Mouse (Mus musculus) CD4-positive, CD25-positive, alpha-beta regulatory T cell, adult 2 months (primary cell): ENCODE data around the gene Gm10295.

Experiments
- DNase-seq: peaks from one replicate; pipeline ENCODE4 v3.0.0-alpha.2; 2012; ENCODE audit warnings: low read depth, low spot score

The Gm10295 gene

GRCm38 (mm10) chr7:71351364-71351763, at the start of gene Gm10295:
Gm10295 (minus strand) TSS chr7:71351485.
- DNase-seq: no peak

DNA sequence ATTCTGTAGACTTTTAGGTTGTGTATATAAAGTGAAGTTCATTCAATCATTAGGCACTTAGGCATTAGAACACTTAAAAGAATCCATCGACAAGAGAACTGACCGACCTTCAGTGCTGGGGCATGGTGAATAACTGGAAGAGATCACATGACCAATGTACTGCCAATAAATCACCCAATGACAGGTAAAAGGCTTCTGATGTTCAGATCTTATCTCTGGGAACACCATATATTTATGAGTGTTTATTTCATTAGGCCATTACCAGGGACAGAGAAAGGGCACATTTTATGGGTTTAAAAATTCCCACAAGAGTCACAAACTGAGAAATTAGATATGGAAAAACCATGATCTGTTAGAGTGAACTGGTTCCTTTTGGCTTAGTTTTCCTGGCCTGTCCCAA, 49.7 kb upstream of the Gm10295 start:
- no peak for DNase-seq

DNA sequence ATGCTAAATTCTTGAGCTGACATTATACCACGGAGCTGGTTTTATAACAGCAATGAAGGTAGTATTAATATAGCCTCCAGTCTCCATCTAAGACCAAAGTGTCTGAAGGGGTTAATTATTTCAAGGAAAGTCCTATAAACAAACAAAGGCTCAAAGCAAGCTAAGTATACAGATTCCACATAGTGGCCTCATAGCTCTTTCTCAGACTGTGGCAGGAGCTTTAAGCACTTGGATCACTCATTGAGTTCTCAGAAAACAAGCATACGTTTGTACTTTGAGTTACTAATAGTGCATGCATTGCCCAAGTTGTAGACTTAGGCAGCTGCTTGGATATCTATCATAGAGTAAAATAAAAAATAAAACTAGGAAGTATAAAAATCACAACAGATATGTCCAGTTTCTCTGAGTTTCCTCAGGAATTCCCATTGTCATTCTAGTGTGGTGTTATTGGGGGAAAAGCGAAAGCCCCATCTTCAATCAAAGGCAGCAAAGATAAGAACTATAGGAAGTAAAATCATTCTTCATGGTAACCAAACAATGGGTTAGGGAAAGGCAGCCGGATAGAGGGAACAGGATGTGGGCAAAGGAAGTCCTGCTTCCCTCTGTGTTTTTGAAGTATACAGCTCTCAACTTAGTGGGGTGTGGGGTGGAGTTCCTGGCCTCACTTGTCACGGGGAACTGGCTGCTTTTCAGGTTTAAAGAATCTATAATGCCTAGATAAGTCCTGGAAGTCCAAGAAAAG, 48.8 kb upstream of the Gm10295 start:
- no peak for DNase-seq

GRCm38 (mm10) chr7:71398959-71399756, 47.9 kb upstream of the Gm10295 start:
- no peak for DNase-seq

DNA sequence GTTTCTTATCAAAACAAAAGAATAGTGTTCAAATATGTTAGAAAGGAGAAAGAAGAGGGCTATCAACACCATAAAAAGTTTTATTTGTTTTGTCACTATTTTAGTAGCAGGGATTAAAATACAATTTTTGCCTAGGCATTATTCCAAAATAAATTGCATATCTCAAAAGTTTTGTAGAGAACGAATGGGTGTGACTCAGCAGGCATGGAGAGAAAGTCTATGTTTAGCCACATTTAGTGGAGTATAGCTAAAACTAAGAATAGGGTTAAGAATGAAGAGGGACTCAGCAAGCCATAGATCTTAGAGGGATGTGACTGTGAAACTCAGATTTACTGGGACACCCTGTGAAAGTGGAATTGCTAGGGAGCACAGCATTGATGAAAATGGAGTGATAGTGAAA, 47.1 kb upstream of the Gm10295 start:
- DNase-seq: no peak

DNA sequence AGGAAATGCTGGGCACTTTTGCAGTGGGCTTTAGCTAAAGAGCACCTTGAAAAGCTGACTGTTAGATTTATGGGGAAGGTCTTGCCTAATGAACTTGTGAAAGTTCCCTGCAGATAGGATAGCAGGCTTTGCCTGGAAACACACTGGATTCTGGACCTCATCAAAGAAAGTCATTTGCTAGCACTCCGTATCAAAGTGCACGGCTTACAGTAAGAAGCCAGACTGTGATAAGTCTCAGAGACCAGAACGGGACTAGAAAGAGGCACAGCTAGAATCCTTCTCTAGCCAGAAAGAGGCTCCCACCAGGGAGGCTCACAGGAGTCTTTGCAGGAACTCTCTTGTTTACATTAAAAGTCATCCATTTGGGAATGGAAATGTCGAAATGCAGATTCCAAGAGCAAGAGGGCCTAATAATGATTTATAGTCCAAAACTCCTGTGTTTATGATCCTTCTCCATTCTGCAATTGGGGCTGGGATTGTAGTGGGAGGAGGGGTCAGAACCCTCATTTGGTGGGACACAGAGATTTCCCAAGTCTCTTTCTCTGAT, 41.6 kb upstream of the Gm10295 start:
- DNase-seq: no peak

DNA sequence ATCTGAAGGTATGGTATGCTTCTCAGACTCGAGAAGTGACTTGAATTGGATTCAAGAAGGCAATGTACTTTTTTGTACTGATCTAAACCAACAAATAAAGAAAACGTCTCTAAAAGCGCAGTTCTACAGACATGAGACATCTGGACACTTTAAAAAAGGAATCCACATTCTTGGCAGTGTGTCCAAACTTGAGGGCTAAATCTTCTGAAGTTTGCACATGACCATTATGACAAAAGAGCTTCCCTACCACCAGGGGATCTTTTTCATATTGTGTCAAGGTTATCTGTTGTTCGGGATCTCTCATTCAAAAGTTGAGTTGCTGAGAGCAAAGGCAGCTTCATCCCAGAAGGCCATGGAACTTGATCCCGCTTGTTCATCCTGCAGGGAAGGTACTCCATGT, 40.0 kb upstream of the Gm10295 start:
- no peak for DNase-seq

DNA sequence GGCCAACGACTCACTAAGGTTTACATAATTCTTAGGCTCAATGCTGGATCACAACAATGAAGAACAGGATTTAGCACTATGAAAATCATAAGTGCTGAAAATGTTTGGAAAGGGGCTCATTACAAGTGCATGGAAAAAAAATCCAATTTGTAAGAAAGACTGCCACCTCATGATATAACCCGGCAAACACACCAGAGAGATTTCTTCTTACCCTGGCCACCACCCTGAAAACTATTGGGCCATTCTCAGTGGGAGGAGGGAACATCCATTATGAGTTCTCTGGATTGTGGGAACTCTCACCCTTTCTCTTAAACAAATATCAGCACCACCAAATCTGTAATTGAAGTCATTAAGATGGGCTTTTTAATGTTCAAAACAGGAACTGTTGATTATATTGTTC, 39.0 kb upstream of the Gm10295 start:
- DNase-seq: no peak

DNA sequence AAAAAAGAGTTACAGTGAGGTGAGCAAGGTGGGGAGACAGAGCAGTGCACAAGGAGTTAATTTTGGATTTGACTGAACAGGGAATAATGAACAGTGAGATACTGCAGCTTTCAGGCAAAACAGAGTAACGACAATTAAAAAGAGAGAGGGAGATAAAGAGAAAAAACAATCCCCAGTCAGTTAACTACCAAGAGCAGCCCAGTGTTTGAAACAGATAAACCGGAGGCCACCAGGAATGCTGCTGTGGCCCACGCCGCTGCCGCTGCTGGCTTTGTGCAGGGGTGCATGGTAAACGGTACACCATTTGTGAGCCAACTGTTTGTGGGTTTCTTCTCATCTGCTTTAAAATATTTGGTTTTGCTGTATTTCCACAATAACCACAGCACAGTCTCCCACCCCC, 34.8 kb upstream of the Gm10295 start:
- DNase-seq: no peak

GRCm38 (mm10) chr7:71384921-71385320, 33.6 kb upstream of the Gm10295 start:
- no peak for DNase-seq

- no peak for DNase-seq
These were observed 32.3 kb upstream of the Gm10295 start for GRCm38 (mm10) chr7:71383341-71384130.

DNA sequence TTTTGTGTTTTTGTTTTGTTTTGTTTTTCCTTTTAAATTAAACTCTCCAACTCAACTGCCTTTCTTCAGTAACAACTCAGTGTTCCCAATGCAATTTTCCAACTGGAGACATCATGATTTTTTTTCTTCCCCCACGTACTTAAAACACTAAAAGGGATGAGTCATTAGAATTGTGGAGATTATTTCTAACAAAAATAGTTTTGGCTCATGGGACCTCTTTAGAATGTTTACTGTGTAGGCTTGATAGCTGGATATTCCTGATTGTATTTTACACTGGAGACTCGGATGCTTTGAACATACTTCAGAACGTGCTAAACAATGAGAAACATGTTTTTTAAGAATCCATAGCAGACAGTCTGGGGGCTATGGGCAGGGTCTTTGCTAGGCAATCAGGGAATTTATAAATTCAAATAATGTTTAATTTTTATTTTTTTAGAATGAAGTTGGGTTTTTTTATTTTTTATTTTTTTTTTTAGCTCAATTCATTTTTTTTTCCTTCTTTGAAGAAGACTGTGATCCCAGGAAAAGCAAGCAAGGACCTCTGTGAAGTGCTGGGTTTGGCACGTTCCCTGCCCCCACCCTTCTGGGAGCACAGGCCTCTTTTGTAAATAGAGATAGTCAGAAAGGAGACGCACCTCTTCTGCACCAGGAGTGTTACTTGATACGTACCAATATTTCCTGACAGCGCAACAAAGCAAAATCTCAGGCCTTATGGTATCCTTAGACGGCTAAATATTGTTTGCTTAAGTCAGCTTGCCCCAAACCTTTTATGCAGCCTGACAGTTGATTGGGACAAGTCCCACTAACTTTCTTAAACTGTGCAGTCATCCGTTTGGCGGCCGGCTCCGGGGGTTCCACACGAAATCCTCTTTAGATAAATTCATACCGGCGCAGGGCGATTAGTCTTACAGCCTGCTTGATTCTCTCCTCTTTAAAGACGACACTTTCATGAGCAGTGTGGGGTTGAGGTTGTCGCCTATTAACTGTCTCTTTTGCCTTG, 28.8 kb upstream of the Gm10295 start:
- DNase-seq: no peak

- DNase-seq: peak; percentile 10
These were observed 27.8 kb upstream of the Gm10295 start for GRCm38 (mm10) chr7:71378812-71379760.

DNA sequence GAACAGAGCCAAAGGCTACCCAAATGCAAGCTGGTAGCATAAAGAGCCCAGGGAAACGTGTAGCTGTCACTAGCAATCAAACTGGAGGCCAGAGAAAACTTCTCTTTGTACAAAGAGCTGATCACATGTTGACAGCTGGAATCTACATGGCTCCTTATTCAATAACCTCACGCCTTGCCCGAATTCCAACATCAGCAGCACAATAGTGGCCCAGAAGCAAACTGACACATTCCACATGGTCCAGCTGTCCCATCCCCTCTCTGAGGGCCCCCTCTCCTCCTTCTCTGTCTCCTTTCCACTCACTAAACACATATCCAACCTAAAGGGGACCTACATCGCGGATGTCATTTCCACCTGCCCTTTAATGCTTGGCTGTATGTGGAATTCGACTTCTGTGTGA, 26.7 kb upstream of the Gm10295 start:
- no peak for DNase-seq

DNA sequence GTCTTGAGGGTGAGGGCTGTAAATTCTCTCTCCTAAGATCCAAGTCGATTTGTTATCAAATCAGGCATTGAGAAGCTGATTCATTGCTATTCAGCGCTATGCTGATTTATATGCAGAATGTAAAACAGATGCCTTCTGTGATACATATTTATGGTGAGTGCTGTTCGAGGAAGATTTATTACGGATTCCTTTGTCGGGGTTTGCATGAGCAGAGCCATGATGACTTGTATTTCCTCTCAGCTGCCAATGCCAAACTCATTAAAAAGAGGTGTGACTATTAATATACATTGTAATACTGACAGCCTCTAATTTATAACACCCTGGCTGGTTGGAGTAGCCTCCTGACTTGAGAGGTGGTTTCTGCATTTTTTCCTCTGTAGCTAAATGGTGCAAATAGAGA, 22.8 kb upstream of the Gm10295 start:
- no peak for DNase-seq

GRCm38 (mm10) chr7:71371916-71372315, 20.6 kb upstream of the Gm10295 start:
- no peak for DNase-seq

- no peak for DNase-seq
These were observed 19.5 kb upstream of the Gm10295 start for GRCm38 (mm10) chr7:71370746-71371145.

GRCm38 (mm10) chr7:71370128-71370527, 18.8 kb upstream of the Gm10295 start:
- no peak for DNase-seq

DNA sequence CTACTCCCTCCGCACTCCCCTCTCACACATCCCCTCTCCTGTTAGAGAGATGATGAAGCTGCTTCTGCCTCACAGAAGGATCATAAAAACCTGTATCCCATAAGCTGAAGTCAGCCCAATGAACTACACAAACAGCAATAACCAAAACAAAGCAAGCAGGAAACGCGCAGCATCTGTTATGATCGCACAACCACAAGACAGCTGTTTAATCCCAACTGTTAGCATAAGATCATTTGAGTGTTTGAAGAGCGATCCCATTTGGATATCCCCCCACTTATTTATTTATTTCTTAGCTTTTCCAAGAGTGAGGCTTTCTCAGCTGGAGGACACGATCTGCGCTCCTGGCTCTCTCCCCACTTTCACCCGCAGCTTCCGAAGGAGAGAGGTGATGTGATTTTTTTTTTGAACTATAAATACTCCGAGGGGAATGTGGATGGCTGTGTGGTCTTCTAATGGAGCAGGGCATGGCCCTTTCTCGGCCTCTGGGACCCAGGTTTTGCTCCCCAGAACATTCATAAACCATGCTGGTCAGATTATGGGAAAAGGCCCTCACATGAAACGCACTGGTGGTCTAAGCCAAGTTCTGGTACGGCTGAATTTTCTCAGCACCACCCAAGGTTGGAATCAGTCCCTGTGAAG, 17.4 kb upstream of the Gm10295 start:
- no peak for DNase-seq
